Mouse (Mus musculus): ENCODE measurements around the gene Elf1. TPM values are rescaled to one million over a fixed set of nuclear protein-coding genes. Genes with fewer than 3 reads are reported as not detected.
A peak's percentile ranks its signal among the peaks of the same experiment; 100 is the strongest.

The Elf1 gene
- total and polyA plus RNA-seq, 2 experiments from 2014 or later, result 2.1 to 7.2 TPM

GRCm38 (mm10) chr14:79607352-79607751 lies 126.4 kb downstream of the Elf1 start:
- no peak overlapping the region for H3K27ac ChIP-seq (ENCODE audit: low read depth, low read length)
- DNase-seq (ENCODE audit: low spot score) (no peak), ATAC-seq (ENCODE audit: low FRiP score) (no peak)
- H3K36me3 ChIP-seq (ENCODE audit: insufficient read depth, low read length), result peaks cover 33% of the 10 kb centered on the region
- H3K4me3 ChIP-seq (ENCODE audit: low read depth, low read length), result no peak overlapping the region
- 92% methylated on average over 4 of the region's 4 CpGs for WGBS
- H3K9me3 ChIP-seq (ENCODE audit: low read length), result no peaks in the 10 kb centered on the region
- no peak overlapping the region for H3K4me2 ChIP-seq (ENCODE audit: low read depth, low read length, poor library complexity, severe bottlenecking)
- no peak for TF ChIP-seq CTCF (IDR thresholded peaks at IDR 0.05)
- H3K9ac ChIP-seq (replicated peaks; ENCODE audit: low read length, poor library complexity, severe bottlenecking), result no peak overlapping the region
- no peaks in the 10 kb centered on the region for H3K27me3 ChIP-seq (ENCODE audit: insufficient read depth, low read length)
- no peaks in the 10 kb centered on the region for H3K4me1 ChIP-seq (ENCODE audit: insufficient read depth, low read length)

- WGBS, result 86% methylated on average over 6 of the region's 6 CpGs
- Histone ChIP-seq H3K9ac (replicated peaks; ENCODE audit: low read length, poor library complexity, severe bottlenecking) (no peak overlapping the region), H3K4me2 (ENCODE audit: low read depth, low read length, poor library complexity, severe bottlenecking) (no peak overlapping the region), H3K9me3 (ENCODE audit: low read length) (no peaks in the 10 kb centered on the region), H3K4me3 (ENCODE audit: low read depth, low read length) (no peak overlapping the region), H3K36me3 (ENCODE audit: insufficient read depth, low read length) (peaks cover 37% of the 10 kb centered on the region), H3K27ac (ENCODE audit: low read depth, low read length) (no peak overlapping the region), H3K27me3 (ENCODE audit: insufficient read depth, low read length) (no peaks in the 10 kb centered on the region), H3K4me1 (ENCODE audit: insufficient read depth, low read length) (no peaks in the 10 kb centered on the region)
- DNase-seq (ENCODE audit: low spot score), result no peak
- ATAC-seq (ENCODE audit: low FRiP score), result no peak
- no peak for TF ChIP-seq CTCF (IDR thresholded peaks at IDR 0.05)
These were observed 127.3 kb downstream of the Elf1 start for GRCm38 (mm10) chr14:79608286-79608685.

- Histone ChIP-seq H3K4me1 (ENCODE audit: insufficient read depth, low read length) (no peaks in the 10 kb centered on the region), H3K9me3 (ENCODE audit: low read length) (no peaks in the 10 kb centered on the region), H3K4me3 (ENCODE audit: low read depth, low read length) (no peak overlapping the region), H3K36me3 (ENCODE audit: insufficient read depth, low read length) (peaks cover 28% of the 10 kb centered on the region), H3K4me2 (ENCODE audit: low read depth, low read length, poor library complexity, severe bottlenecking) (no peak overlapping the region), H3K27ac (ENCODE audit: low read depth, low read length) (no peak overlapping the region), H3K9ac (replicated peaks; ENCODE audit: low read length, poor library complexity, severe bottlenecking) (no peak overlapping the region), H3K27me3 (ENCODE audit: insufficient read depth, low read length) (no peaks in the 10 kb centered on the region)
- ATAC-seq (ENCODE audit: low FRiP score) (peak; percentile 70; the same call in 1 of the 2 replicates), DNase-seq (ENCODE audit: low spot score) (peak; percentile 82)
- peak; percentile 93 for TF ChIP-seq CTCF (IDR thresholded peaks at IDR 0.05)
- WGBS, result 78% methylated on average over 8 of the region's 8 CpGs
These were observed 136.3 kb downstream of the Elf1 start for GRCm38 (mm10) chr14:79617121-79617828.

GRCm38 (mm10) chr14:79619802-79620201 lies 138.8 kb downstream of the Elf1 start:
- ATAC-seq (ENCODE audit: low FRiP score) (no peak), DNase-seq (ENCODE audit: low spot score) (no peak)
- Histone ChIP-seq H3K4me3 (ENCODE audit: low read depth, low read length) (no peak overlapping the region), H3K27ac (ENCODE audit: low read depth, low read length) (no peak overlapping the region), H3K9me3 (ENCODE audit: low read length) (no peaks in the 10 kb centered on the region), H3K36me3 (ENCODE audit: insufficient read depth, low read length) (peaks cover 17% of the 10 kb centered on the region), H3K9ac (replicated peaks; ENCODE audit: low read length, poor library complexity, severe bottlenecking) (no peak overlapping the region), H3K27me3 (ENCODE audit: insufficient read depth, low read length) (no peaks in the 10 kb centered on the region), H3K4me2 (ENCODE audit: low read depth, low read length, poor library complexity, severe bottlenecking) (no peak overlapping the region), H3K4me1 (ENCODE audit: insufficient read depth, low read length) (no peaks in the 10 kb centered on the region)
- WGBS, result 92% methylated on average over 7 of the region's 7 CpGs
- TF ChIP-seq CTCF (IDR thresholded peaks at IDR 0.05), result no peak

- Histone ChIP-seq H3K4me1 (ENCODE audit: insufficient read depth, low read length) (no peaks in the 10 kb centered on the region), H3K9me3 (ENCODE audit: low read length) (no peaks in the 10 kb centered on the region), H3K4me3 (ENCODE audit: low read depth, low read length) (no peak overlapping the region), H3K27me3 (ENCODE audit: insufficient read depth, low read length) (no peaks in the 10 kb centered on the region), H3K27ac (ENCODE audit: low read depth, low read length) (no peak overlapping the region), H3K9ac (replicated peaks; ENCODE audit: low read length, poor library complexity, severe bottlenecking) (no peak overlapping the region), H3K36me3 (ENCODE audit: insufficient read depth, low read length) (peaks cover 27% of the 10 kb centered on the region), H3K4me2 (ENCODE audit: low read depth, low read length, poor library complexity, severe bottlenecking) (no peak overlapping the region)
- WGBS, result 60% methylated on average over 3 of the region's 3 CpGs
- DNase-seq (ENCODE audit: low spot score) (no peak), ATAC-seq (ENCODE audit: low FRiP score) (no peak)
- no peak for TF ChIP-seq CTCF (IDR thresholded peaks at IDR 0.05)
These were observed 140.1 kb downstream of the Elf1 start for GRCm38 (mm10) chr14:79621143-79621542.

Small RNA genes lying within 50 kb of the gene (microRNA-seq; reads per million reads assigned to microRNA genes)
- not detected for gene Gm27857 (ENCODE audit: borderline number of aligned reads)

Other genes with a start within 250 kb of the Elf1 start
- gene Zfp957, start 233.8 kb upstream of the Elf1 start, total RNA-seq (2014; rRNA removed), result not detected in 2 replicates
- 0.07 TPM in 1 of 2 replicates, not detected in the other for gene Zfp957, start 233.8 kb upstream of the Elf1 start, polyA plus RNA-seq (2015; fragmentation: Nextera tagmentation; extraction: Ambion mirVana)
- gene Rgcc, start 179.5 kb upstream of the Elf1 start, total RNA-seq (2014; rRNA removed), result 34.2 and 64.3 TPM in 2 replicates
- 29.9 and 40.6 TPM in 2 replicates for gene Rgcc, start 179.5 kb upstream of the Elf1 start, polyA plus RNA-seq (2015; fragmentation: Nextera tagmentation; extraction: Ambion mirVana)
- 5.9 and 7.8 TPM in 2 replicates for gene Naa16, start 90.4 kb upstream of the Elf1 start, total RNA-seq (2014; rRNA removed)
- gene Naa16, start 90.4 kb upstream of the Elf1 start, polyA plus RNA-seq (2015; fragmentation: Nextera tagmentation; extraction: Ambion mirVana), result 9.9 and 12.1 TPM in 2 replicates
- gene Mtrf1, start 83.4 kb upstream of the Elf1 start, total RNA-seq (2014; rRNA removed), result 2.8 and 5.8 TPM in 2 replicates
- 9.7 and 10.5 TPM in 2 replicates for gene Mtrf1, start 83.4 kb upstream of the Elf1 start, polyA plus RNA-seq (2015; fragmentation: Nextera tagmentation; extraction: Ambion mirVana)
- gene Kbtbd7, start 54.7 kb upstream of the Elf1 start, total RNA-seq (2014; rRNA removed), result 36.5 and 39.8 TPM in 2 replicates
- 11.3 TPM in 2 replicates for gene Kbtbd7, start 54.7 kb upstream of the Elf1 start, polyA plus RNA-seq (2015; fragmentation: Nextera tagmentation; extraction: Ambion mirVana)
- gene Kbtbd6, start 29.4 kb upstream of the Elf1 start, total RNA-seq (2014; rRNA removed), result 2.6 and 4.2 TPM in 2 replicates
- gene Kbtbd6, start 29.4 kb upstream of the Elf1 start, polyA plus RNA-seq (2015; fragmentation: Nextera tagmentation; extraction: Ambion mirVana), result 0.83 and 0.96 TPM in 2 replicates
- 30.5 and 38.1 TPM in 2 replicates for gene Wbp4, start 326 bp downstream of the Elf1 start, total RNA-seq (2014; rRNA removed)
- gene Wbp4, start 326 bp downstream of the Elf1 start, polyA plus RNA-seq (2015; fragmentation: Nextera tagmentation; extraction: Ambion mirVana), result 51.6 and 54.2 TPM in 2 replicates
- 19.1 and 36.1 TPM in 2 replicates for gene Sugt1, start 106.5 kb downstream of the Elf1 start, total RNA-seq (2014; rRNA removed)
- 86.0 and 87.0 TPM in 2 replicates for gene Sugt1, start 106.5 kb downstream of the Elf1 start, polyA plus RNA-seq (2015; fragmentation: Nextera tagmentation; extraction: Ambion mirVana)
- 2.0 and 3.1 TPM in 2 replicates for gene Cnmd, start 181.0 kb downstream of the Elf1 start, total RNA-seq (2014; rRNA removed)
- gene Cnmd, start 181.0 kb downstream of the Elf1 start, polyA plus RNA-seq (2015; fragmentation: Nextera tagmentation; extraction: Ambion mirVana), result 4.0 and 4.3 TPM in 2 replicates